Mouse (Mus musculus) heart, postnatal 14 days (tissue): ENCODE measurements around the gene Zfp825. TPM values are rescaled to one million over a fixed set of nuclear protein-coding genes. Genes with fewer than 3 reads are reported as not detected.
"Not testable (repeated sequence)": the region's sequence is repeated elsewhere in the genome, so short reads cannot be mapped to it uniquely, and the experiment has no call there.

Source experiments
- DNase-seq, 2 experiments: peaks; one replicate each; pipeline ENCODE4 v3.0.0; 2021 to 2022
- intact Hi-C: fragments of 180-260 bp; cut with DNase I; formaldehyde crosslinking; loops from one replicate; pipeline ENCODE4 v1.15.1; 2025
- long read RNA-seq, 2 experiments: library from polyadenylated mRNA; stranded (forward); transcript quantifications; one replicate each; pipeline ENCODE4 v2.0.0; 2021
- total RNA-seq, 2 experiments: library from RNA; stranded (reverse); gene quantifications; 2 replicates each; pipeline ENCODE4 v1.2.3; 2021

Gene Zfp825
- 1 to 10 TPM; 5.9 to 6.9 TPM for total RNA-seq
- long read RNA-seq, experiment 1, partial matches to known transcripts: 0 of 6 reads
- long read RNA-seq, experiment 1, other reads (novel, unspliced or antisense): 0 of 6 reads
- long read RNA-seq, experiment 2, transcript Zfp825-202 (4 exons, 1,406 nt): minor isoform, 5 of 18 reads
- long read RNA-seq, experiment 2, transcript Zfp825-203 (5 exons, 1,549 nt): major isoform, 9 of 18 reads
- long read RNA-seq, experiment 2, partial matches to known transcripts: 0 of 18 reads
- long read RNA-seq, experiment 2, other reads (novel, unspliced or antisense): 4 of 18 reads

- intact Hi-C loops: no loop called here
Observed at GRCm38 (mm10) chr13:74493911-74494679, at the start of gene Zfp825. Zfp825 (minus strand) TSS chr13:74493992.

GRCm38 (mm10) chr13:74535418-74535817 is 41.6 kb upstream of the Zfp825 start:
- intact Hi-C loops: loop anchor here (2.0 kb wide), 1 partner anchor 195 kb away; no protein-coding TSS in a partner anchor
- DNase-seq: not testable (repeated sequence)

More at GRCm38 (mm10) chr13:74493911-74494679, at the start of gene Zfp825:
- peak; percentile 67 to 73 for DNase-seq

- DNase-seq: peak; percentile 52 to 63
- intact Hi-C loops: loop anchor here (2.0 kb wide), 1 partner anchor 194 kb away; no protein-coding TSS in a partner anchor
Observed at GRCm38 (mm10) chr13:74534864-74535263, 41.1 kb upstream of the Zfp825 start.

- intact Hi-C loops: loop anchor here (2.0 kb wide), 1 partner anchor 193 kb away; no protein-coding TSS in a partner anchor
- DNase-seq: no peak
Observed at GRCm38 (mm10) chr13:74534096-74534495, 40.3 kb upstream of the Zfp825 start.

GRCm38 (mm10) chr13:74531251-74531650 is 37.5 kb upstream of the Zfp825 start:
- DNase-seq, intact Hi-C loops: not testable (repeated sequence)

GRCm38 (mm10) chr13:74529372-74529715 is 35.6 kb upstream of the Zfp825 start:
- DNase-seq, intact Hi-C loops: not testable (repeated sequence)

- DNase-seq, intact Hi-C loops: not testable (repeated sequence)
Observed at GRCm38 (mm10) chr13:74528519-74529371, 35.0 kb upstream of the Zfp825 start.

DNA sequence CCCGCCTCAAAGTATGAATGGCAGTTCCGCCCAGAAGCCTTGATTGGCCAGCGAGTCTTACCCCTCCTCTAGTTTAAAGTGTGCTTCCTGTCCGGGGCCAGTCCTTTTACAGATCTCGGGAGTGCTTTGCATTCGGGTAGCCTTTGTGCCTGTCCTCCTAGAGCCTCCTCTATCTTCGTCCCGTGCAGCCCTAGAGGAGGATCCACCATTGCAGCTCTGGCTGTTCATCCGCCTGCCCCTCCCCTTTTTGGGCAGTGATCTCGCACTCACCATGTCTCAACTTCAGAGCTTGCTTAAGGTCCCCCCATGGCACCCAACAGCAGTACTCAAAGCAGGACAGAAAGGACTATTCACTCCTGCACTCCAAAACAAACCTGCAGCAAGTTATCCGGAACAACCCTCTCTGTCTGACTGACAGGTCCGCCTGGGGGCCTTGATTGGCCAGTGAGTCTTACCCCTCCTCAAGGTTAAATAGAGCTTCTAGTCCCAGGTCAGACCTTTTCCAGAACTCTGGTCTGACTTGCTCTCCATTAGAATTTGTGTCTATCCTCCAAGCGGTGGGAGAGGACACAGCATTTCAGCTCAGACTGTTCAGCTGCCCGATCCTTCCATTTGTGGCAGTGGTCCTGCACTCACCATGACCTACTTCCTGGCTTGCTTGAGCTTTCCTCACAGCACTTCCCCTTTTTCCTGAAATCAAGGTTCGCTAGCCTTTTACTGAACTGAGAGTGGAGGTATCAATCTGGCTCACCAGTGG is 28.9 kb upstream of the Zfp825 start:
- intact Hi-C loops: no loop called here
- DNase-seq: peak; percentile 76 to 79

DNA sequence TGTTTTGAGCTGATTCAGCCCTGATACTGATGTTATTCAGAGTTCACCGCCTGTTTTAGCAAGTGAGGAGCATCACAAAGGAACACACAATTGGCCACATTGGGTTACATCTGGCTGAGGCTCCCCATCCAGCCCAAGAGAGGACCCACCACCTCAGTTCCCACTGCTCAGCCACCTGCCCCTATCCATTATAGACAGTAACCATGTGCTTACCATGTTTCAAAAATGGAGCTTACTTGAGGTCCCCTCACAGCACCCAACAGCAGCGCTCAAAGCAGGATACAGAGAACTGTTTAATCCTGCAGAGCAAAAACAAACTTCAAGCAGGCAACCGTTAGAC is 28.3 kb upstream of the Zfp825 start:
- DNase-seq, intact Hi-C loops: not testable (repeated sequence)

DNA sequence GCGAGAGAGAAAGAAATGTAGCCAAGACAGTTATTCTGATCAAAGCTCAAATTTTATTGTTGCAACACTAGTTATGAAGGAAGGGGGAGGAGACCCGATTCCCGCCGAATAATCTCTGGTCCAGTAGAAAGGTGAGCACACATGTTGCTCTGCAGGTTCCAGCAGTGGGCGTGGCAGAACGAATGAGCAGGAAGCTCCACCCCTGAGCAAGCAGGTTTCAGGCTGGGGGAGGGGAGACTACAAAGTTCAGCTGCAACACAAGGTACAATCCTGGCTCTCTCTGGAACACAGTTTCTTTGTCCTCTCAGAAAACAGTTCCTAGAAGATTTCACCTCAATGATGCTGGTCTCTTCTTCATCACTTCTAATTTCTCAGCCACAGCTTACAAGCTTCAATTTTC is 14.2 kb upstream of the Zfp825 start:
- intact Hi-C loops: not testable (repeated sequence)

GRCm38 (mm10) chr13:74502851-74503250 is 9.1 kb upstream of the Zfp825 start:
- intact Hi-C loops, DNase-seq: not testable (repeated sequence)

More for the DNA sequence above, 14.2 kb upstream of the Zfp825 start:
- DNase-seq: not testable (repeated sequence)

DNA sequence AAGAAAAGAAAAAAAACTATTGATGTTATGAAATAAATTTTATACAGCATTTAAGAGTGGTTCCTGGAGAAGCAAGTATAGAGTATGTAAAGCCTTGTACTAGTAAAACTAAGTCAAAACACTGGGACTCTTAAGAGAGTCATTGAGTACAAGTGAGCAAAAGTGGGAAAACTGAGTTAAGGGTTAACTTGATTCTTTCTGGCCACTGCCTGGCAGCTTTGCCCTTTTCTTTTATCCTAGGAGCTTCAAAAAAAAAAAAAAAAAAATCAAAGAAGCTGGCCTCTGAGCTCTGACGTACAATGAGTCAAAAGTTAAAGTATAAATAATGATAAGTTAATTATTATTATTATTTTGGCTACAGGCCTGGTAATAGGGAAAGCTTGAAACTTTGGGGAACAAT is 5.9 kb upstream of the Zfp825 start:
- DNase-seq, intact Hi-C loops: not testable (repeated sequence)

GRCm38 (mm10) chr13:74484326-74484725 is 9.5 kb downstream of the Zfp825 start:
- intact Hi-C loops: not testable (repeated sequence)

DNA sequence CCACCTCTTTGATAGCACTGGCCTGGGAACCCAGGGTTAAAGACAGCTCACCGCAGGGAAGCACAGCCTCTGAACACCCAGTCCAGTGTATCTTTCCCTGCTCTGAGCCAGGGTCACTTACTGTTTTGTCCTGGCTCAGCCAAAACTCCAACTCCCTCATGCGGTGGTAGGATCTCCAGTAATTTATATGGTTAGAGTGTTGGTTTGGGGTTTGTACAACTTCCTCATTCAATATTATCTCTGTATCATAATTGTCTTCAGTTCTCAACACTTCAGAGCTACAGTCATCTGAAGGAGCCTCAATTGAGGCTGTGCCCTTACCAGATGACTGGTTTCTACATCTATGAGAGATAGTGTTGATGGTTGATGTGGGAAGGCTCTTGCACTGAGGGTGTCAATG is 22.3 kb downstream of the Zfp825 start:
- intact Hi-C loops, DNase-seq: not testable (repeated sequence)

More at GRCm38 (mm10) chr13:74484326-74484725, 9.5 kb downstream of the Zfp825 start:
- DNase-seq: not testable (repeated sequence)

DNA sequence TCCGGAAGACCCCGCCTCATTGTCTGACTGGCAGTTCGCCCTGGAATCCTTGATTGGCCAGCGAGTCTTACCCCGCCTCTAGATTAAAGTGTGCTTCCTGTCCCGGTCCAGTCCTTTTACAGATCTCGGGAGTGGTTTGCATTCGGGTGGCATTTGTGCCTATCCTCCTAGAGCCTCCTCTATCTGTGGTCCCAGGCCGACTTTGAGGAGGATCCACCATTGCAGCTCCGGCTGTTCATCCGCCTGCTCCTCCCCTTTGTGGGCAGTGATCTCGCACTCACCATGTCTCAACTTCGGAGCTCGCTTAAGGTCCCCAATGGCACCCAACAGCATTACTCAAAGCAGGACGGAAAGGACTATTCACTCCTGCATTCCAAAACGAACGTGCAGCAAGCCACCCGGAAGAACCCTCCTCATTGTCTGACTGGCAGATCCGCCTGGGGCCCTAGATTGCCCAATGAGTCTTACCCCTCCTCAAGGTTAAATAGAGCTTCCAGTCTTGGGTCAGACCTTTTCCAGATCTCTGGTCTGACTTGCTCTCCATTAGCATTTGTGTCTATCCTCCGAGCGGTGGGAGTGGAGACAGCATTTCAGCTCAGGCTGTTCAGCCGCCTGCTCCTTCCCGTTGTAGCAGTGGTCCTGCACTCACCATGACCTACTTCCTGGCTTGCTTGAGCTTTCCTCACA is 30.9 kb downstream of the Zfp825 start:
- intact Hi-C loops: loop anchor here (10.0 kb wide), 1 partner anchor 118 kb away; no protein-coding TSS in a partner anchor
- DNase-seq: peak; percentile 80 to 84

DNA sequence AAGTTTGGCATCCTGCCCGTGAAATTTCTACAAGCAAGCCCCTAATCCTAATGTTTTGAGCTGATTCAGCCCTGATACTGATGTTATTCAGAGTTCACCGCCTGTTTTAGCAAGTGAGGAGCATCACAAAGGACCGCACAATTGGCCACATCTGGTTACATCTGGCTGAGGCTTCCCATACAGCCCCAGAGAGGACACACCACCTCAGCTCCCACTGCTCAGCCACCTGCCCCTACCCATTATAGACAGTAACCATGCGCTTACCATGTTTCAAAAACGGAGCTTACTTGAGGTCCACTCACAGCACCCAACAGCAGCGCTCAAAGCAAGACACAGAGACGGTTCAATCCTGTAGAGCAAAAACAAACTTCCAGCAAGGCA is 31.5 kb downstream of the Zfp825 start:
- not testable (repeated sequence) for DNase-seq
- intact Hi-C loops: loop anchor here (10.0 kb wide), 1 partner anchor 118 kb away; no protein-coding TSS in a partner anchor

DNA sequence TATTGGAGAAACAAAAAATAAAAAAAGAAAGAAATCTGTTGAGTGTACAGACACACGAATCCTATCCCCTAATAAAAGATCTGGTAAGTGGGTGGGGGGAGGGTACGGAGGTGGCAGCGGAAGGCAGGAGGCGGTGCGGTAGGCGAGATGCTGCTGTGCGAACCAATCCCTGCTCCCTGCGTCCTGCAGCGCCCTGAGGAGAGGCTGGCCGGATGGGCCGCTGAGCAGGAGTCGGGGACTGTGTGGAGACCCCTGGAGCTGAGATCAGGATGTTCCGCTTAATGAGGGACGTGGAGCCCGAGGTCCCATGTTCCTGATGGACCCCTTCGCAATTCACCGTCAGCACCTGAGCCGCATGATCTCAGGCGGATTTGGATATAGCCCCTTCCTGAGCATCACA is 53.9 kb downstream of the Zfp825 start:
- DNase-seq: no peak
- intact Hi-C loops: loop anchor here (5.0 kb wide), 1 partner anchor 38 kb away; no protein-coding TSS in a partner anchor
